Mouse (Mus musculus): ENCODE results near the gene Ccdc81.

GRCm38 (mm10) chr7:89891412-89891811 lies 12.0 kb downstream of the Ccdc81 start:
- TF ChIP-seq POLR2A (IDR thresholded peaks at IDR 0.05; ENCODE audit: insufficient read depth, low read length) (no peak), CTCF (IDR thresholded peaks at IDR 0.05; ENCODE audit: low read depth, low read length) (no peak)

All from ES-Bruce4 (cell line).